Mouse (Mus musculus) cerebellum, postnatal 4 days (tissue): ENCODE data around the gene Sdk2.

Source experiments
- DNase-seq, 2 experiments: peaks; one replicate each; pipeline ENCODE4 v3.0.0; 2022; ENCODE audit warnings: low spot score in 2 of 2, mixed read lengths in 1 of 2

Sdk2 gene

DNA sequence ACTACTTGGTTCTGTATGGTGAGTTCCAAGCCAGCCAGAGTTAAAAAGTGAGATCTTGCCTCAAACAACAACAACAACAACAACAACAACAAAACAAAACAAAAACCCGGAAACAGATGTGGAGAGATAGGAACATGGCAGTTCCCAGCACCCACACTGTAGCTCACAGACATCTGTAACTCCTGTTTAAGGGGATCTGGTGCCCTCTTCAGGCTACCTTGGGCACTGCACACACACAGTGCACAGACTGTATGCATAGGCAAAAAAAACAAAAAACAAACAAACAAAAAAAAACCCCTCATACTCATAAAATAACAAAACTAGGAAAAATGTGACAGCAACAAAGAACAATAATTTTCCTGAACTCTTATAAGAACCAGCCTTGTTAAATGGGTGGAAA is 323.8 kb downstream of the Sdk2 start:
- no peak for DNase-seq

DNA sequence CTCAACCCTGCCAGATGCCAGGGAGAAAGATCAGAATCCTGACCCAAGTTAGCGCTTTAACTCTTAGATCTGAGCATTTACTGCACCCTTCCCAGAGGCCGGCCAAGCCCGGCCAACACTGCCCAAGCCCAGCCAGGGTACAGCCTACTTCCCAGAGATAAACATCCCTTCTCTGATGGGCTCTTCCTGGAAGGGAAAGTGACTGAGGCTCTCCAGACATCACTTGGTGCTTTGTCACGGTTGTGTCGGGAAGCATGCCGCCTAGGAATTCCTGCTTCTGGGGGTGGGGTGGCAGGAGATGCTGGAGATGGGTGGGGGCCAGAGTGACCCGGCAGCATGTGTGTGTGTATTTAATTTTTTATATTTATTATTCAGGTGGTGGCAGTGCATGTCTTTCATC is 326.7 kb downstream of the Sdk2 start:
- no peak for DNase-seq

DNA sequence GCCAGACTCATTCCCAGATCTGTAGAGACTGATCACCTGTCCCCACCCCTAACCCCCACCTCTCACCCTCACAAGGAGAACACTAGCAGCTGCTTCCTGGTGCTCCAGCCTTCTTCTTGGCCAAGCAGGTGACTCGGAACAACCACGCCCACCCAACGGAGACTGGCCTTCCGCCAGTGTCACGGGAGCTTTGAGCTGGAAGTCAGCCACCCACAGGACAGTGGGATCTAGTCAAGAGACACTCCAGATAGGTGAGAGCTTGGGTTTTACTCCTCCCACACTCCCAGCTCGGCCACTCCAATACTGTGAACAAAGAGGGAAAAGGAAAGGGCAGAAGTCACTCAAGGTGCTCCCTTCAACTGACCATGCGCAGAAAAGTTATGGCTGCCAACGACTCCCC is 327.6 kb downstream of the Sdk2 start:
- no peak for DNase-seq

DNA sequence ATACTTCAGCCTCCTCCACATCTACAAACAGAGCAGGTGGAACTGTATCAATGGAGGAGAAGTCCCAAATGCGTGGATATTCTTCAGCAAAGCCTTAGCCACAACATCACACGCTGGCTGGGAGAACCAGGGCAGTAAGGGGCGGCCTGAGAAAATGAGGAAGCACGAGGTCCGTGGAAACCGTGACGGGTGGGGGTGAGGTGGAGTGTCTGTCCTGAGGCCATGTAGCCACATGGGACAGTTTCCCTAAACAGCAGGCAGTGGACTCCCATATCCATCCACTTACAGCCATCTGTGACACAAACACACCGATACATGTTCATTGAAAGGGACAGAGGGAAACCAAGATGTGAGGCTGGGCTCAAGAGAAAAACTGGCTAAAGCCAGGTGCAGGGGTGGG is 328.9 kb downstream of the Sdk2 start:
- no peak for DNase-seq

DNA sequence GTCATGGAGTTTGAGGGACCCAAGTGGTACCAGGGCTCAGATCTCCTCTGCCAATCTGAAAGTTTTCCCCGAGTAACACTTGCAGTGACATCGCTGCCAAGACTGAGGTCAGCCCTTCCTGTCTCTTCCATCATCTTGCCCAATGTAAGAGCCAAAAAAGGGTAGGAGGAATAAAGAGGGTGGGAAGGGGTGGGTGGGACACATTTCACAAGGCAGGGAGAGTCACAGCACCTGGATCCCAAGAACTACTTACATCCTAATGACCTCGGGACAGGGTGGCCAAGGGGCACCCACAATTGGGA is 329.3 kb downstream of the Sdk2 start:
- no peak for DNase-seq

DNA sequence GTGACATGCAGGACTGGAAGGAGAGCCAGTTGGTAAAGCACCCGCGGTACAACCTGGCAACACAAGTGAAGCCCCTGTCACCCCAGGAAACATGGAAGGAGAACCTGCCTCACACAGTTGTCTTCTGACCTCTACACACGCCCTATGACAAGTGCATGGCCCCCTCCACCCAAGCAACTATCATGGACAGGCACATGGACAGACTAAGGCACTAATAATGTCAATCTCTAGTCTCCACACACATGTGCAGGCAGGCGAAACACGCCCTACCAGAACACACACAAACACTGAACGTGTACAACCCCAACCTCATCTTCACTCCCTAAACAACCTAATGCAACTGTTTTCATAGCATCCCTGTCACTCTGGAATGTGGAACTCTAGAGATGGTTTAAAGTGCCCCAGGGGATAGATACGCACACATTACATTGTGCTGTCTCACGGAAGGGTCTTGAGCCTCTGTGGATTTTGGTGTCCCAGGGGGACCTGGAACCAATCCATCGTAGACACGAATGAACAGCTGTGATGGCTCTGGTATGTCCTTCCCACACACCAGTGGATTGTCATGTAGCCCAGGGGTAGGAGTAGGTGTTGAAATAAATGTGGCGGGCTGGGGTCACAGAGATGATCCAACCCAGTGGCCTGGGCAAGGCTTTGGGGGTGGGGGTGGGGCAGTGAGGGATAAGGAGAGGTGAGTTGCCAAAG is 329.8 kb downstream of the Sdk2 start:
- DNase-seq, result no peak

DNA sequence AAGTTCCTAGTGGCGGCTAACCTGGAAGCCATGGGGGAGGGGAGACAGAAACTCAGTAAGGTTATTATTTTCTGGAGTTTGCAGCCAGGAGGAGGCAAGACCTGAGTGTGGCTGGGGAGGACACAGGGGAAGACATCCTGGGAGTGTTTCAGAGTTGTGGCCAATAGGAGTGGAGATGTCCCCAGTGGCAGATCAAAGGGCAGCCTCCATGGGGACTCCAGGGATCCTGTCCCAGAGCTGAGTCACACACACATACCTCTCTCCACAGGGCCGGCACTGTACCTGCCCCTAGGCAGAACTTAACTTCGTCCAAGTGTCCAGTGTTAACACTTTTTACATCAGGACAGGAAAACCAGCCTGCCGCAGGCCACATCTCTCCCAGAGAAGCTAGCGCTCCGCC is 331.7 kb downstream of the Sdk2 start:
- no peak for DNase-seq

DNA sequence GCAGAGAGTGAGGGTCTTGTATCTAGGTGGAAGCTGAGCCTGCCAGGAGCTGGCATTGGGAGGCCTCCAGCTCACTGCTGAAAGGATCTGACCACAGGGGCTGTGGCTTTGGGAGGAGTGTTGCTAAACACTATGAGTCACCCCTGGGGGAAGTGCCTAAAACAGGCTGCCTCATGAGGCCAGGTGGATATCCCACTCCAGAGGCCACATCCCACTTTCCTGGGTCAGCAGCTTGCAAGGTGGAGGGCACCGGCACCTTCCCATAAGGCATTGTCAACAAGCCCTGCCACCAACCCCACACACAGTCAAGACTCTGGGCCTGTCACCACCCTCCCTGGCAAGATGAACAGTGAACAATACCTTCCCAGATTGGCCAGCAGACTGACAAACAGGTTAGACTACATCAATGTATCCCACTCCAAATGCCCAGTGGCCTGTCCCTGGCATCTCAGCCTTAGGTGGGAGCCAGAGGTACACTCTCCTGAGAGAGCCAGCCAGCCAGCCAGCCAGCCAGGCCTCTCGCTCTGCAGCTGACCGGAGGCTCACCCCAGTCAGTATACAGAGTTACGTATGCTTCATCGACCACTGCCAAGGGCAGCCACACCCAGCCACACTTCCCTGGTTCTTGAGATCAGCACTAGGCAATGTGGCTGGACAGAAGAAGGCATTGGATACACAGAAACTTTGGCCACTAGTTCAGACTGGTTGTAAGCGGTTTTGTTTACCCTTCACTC is 333.0 kb downstream of the Sdk2 start:
- no peak for DNase-seq

DNA sequence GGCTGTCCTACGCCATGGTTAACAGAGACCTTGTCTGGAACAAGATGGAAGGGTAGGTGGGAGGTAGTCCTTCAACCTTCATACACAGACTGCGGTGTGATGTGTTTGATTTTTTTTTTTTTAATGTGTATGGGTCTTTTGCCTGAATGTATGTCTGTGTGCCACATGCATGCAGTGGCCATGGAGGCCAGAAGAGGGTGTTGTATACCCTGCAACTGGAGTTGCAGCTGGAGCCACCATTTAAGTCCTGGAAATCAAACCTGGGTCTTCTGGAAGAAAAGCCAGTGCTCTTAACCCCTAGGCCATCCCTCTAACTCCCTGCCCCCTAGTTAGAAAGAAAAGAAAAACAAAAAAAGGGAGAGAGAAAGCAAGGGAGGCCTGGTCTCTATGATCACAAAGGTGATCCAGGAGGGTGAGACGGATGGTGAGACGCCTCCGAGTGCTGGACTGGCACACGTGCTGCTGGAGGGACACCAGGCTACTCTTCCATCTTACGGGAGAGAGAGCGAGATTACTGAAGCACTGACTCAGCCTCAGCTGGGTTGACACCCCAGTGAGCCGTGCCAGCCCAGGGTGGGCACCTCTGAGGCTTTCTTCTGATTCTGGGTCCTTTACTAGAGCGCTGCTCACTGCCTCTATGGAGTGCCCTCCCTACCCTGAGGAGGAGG is 334.8 kb downstream of the Sdk2 start:
- DNase-seq, result no peak

DNA sequence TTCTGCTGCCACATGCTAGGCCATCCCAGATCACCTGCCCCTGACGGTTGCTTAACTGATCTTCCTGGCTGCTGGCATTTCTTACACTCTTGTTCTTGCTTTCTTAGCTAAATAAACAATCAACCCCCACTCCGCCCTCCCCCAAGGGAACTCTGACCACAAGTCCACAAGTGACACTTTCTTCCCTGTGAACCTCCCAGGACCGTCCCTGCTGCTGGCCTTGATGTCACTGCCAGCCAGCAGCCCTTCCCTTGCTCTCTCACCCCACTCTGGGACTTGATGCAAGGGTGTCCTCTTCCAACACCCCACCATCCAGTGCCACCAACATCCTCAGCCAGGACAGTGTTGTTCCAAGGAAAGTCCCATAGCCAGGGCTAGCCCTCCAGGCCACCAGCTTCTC is 336.0 kb downstream of the Sdk2 start:
- DNase-seq, result no peak

DNA sequence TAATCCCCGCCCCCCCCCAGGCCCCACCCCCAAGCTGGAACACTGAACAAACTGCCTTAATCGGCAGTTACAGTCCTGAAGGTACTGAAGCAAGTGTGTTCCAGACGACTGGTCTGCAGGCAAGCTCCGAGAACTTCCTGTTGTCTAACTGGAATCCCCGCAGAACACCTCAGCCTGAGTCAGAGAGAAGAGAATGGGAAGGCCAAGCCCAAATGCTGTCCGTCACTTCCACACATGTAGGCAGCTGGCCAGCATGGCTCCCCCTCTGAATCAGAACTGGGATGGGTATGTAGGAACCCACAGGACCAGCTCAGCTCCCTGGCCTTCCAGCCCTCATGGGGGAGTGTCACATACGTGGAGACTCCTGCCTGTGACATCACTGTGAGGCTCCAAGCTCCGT is 336.9 kb downstream of the Sdk2 start:
- DNase-seq, result no peak

DNA sequence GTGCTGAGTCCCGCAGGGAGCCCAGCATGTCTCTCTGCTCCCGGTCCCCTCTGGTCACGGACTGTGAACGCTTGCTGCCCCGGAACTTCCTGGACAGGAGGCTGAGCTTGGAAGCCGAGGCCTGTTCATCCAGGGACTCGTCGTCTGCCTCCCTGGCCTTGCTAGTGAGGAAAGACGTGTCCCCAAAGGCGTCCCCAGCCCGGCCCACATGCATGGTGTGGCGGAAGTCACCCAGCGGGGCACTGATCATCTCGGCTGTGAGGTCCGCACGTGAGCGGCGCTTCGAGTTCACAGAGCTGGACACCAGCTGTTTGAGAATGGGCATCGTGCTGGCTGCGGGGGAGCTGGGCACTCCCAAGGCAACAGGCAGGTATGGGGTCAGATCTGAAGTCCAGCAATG is 337.6 kb downstream of the Sdk2 start:
- DNase-seq, result no peak

DNA sequence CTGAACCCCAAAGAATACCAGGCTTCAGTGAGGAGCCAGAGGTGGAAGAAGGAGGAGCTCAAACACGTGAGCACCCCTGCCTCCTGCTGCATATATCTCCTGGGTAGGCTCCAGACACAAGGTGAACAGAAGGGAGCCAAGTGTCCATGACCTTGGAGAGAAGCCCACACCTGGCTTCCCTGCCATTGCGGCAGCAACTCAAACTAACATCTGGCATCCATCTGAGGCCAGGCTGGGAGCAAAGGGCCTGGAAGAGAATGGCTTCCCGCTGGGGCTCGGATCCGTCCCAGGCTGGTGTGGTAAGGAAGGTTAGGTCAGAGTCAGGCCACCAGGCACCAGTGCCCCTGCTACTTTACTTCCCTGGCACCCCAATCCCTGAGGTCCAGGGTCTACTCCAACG is 338.9 kb downstream of the Sdk2 start:
- no peak for DNase-seq

DNA sequence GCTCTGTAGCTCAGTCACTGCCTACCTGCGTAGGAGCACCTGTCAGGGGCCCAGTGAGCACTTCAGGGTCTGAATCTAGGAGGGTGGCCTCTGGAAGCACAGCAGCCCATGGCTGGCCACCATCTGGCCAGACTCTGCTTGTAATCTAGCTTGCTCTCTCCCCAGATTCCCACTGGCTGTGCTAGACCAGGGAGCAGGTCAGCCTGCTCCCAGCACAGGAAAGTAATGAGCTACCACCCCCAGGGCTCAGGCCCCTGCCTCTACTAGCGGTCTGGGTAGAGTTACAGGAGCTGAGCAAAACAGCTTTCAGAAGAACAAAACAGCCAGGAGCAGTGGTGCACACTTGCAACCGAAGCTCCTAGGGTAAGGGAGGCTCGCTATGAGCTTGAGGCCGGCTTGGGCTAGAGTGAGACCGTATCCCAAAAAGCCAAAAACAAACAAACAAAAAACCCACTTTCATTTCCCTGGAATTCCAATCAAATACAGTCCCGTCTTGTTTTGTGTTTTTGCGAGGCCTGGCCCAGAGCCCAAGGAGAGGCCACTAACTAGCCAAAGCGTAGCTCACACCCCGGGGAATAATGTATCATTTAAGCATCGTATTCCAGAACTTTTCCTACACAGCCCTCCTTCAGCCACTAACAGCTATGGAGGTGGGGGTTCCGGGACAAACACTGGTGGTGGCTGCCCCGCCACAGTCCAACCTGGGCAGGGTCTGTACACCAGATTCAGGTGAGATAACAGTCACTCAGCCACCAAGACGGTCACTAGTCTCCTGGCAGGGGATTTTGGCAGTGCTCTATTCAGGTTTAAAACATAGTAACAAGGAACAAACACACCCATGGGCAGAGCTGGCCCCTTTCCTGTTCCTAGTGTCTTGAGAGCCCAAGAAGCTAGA is 339.6 kb downstream of the Sdk2 start:
- DNase-seq, result no peak
